Mouse (Mus musculus): ENCODE data around the gene Phtf2. TPM values are rescaled to one million over a fixed set of nuclear protein-coding genes. Genes with fewer than 3 reads are reported as not detected.
"Not testable (repeated sequence)": the region's sequence is repeated elsewhere in the genome, so short reads cannot be mapped to it uniquely, and the experiment has no call there.

The Phtf2 gene
- polyA plus RNA-seq, 1 experiment, result 16.3 TPM

GRCm38 (mm10) chr5:20760368-20761162 is 121.4 kb downstream of the Phtf2 start:
- Histone ChIP-seq H3K27ac (replicated peaks; ENCODE audit: low read depth, low read length) (no peak overlapping the region), H3K4me3 (ENCODE audit: insufficient read depth, low read depth, low read length) (no peak overlapping the region), H3K4me1 (ENCODE audit: control insufficient read depth, insufficient read depth, insufficient read length, low read length) (no peaks in the 10 kb centered on the region)

GRCm38 (mm10) chr5:20759771-20760170 is 122.2 kb downstream of the Phtf2 start:
- H3K27ac ChIP-seq (replicated peaks; ENCODE audit: low read depth, low read length), result no peak overlapping the region
- H3K4me3 ChIP-seq (ENCODE audit: insufficient read depth, low read depth, low read length), result no peak overlapping the region
- no peaks in the 10 kb centered on the region for H3K4me1 ChIP-seq (ENCODE audit: control insufficient read depth, insufficient read depth, insufficient read length, low read length)

GRCm38 (mm10) chr5:20753963-20754362 is 128.0 kb downstream of the Phtf2 start:
- no peak overlapping the region for H3K4me3 ChIP-seq (ENCODE audit: insufficient read depth, low read depth, low read length)
- no peaks in the 10 kb centered on the region for H3K4me1 ChIP-seq (ENCODE audit: control insufficient read depth, insufficient read depth, insufficient read length, low read length)
- no peak overlapping the region for H3K27ac ChIP-seq (replicated peaks; ENCODE audit: low read depth, low read length)

- Histone ChIP-seq H3K4me1 (ENCODE audit: control insufficient read depth, insufficient read depth, insufficient read length, low read length) (no peaks in the 10 kb centered on the region), H3K27ac (replicated peaks; ENCODE audit: low read depth, low read length) (no peak overlapping the region)
Observed at GRCm38 (mm10) chr5:20753096-20753495, 128.8 kb downstream of the Phtf2 start.

GRCm38 (mm10) chr5:20751696-20752095 is 130.2 kb downstream of the Phtf2 start:
- H3K27ac ChIP-seq (replicated peaks; ENCODE audit: low read depth, low read length), result no peak overlapping the region

More at GRCm38 (mm10) chr5:20753096-20753495, 128.8 kb downstream of the Phtf2 start:
- H3K4me3 ChIP-seq (ENCODE audit: insufficient read depth, low read depth, low read length), result no peak overlapping the region

GRCm38 (mm10) chr5:20751000-20751399 is 130.9 kb downstream of the Phtf2 start:
- no peak overlapping the region for H3K4me3 ChIP-seq (ENCODE audit: insufficient read depth, low read depth, low read length)
- no peak overlapping the region for H3K27ac ChIP-seq (replicated peaks; ENCODE audit: low read depth, low read length)
- H3K4me1 ChIP-seq (ENCODE audit: control insufficient read depth, insufficient read depth, insufficient read length, low read length), result no peaks in the 10 kb centered on the region

More at GRCm38 (mm10) chr5:20751696-20752095, 130.2 kb downstream of the Phtf2 start:
- H3K4me3 ChIP-seq (ENCODE audit: insufficient read depth, low read depth, low read length), result no peak overlapping the region
- H3K4me1 ChIP-seq (ENCODE audit: control insufficient read depth, insufficient read depth, insufficient read length, low read length), result no peaks in the 10 kb centered on the region

- Histone ChIP-seq H3K4me1 (ENCODE audit: control insufficient read depth, insufficient read depth, insufficient read length, low read length) (no peaks in the 10 kb centered on the region), H3K4me3 (ENCODE audit: insufficient read depth, low read depth, low read length) (no peak overlapping the region), H3K27ac (replicated peaks; ENCODE audit: low read depth, low read length) (no peak overlapping the region)
Observed at GRCm38 (mm10) chr5:20749535-20749934, 132.4 kb downstream of the Phtf2 start.

GRCm38 (mm10) chr5:20748856-20749255 is 133.1 kb downstream of the Phtf2 start:
- Histone ChIP-seq H3K27ac (replicated peaks; ENCODE audit: low read depth, low read length) (no peak overlapping the region), H3K4me1 (ENCODE audit: control insufficient read depth, insufficient read depth, insufficient read length, low read length) (no peaks in the 10 kb centered on the region), H3K4me3 (ENCODE audit: insufficient read depth, low read depth, low read length) (no peak overlapping the region)

GRCm38 (mm10) chr5:20748142-20748541 is 133.8 kb downstream of the Phtf2 start:
- H3K27ac ChIP-seq (replicated peaks; ENCODE audit: low read depth, low read length), result no peak overlapping the region
- no peaks in the 10 kb centered on the region for H3K4me1 ChIP-seq (ENCODE audit: control insufficient read depth, insufficient read depth, insufficient read length, low read length)
- H3K4me3 ChIP-seq (ENCODE audit: insufficient read depth, low read depth, low read length), result no peak overlapping the region

GRCm38 (mm10) chr5:20741936-20742335 is 140.0 kb downstream of the Phtf2 start:
- Histone ChIP-seq H3K4me1 (ENCODE audit: control insufficient read depth, insufficient read depth, insufficient read length, low read length) (no peaks in the 10 kb centered on the region), H3K4me3 (ENCODE audit: insufficient read depth, low read depth, low read length) (no peak overlapping the region), H3K27ac (replicated peaks; ENCODE audit: low read depth, low read length) (no peak overlapping the region)

- H3K27ac ChIP-seq (replicated peaks; ENCODE audit: low read depth, low read length), result no peak overlapping the region
- H3K4me3 ChIP-seq (ENCODE audit: insufficient read depth, low read depth, low read length), result no peak overlapping the region
- H3K4me1 ChIP-seq (ENCODE audit: control insufficient read depth, insufficient read depth, insufficient read length, low read length), result no peaks in the 10 kb centered on the region
Observed at GRCm38 (mm10) chr5:20741193-20741592, 140.7 kb downstream of the Phtf2 start.

- no peak overlapping the region for H3K4me3 ChIP-seq (ENCODE audit: insufficient read depth, low read depth, low read length)
- H3K4me1 ChIP-seq (ENCODE audit: control insufficient read depth, insufficient read depth, insufficient read length, low read length), result no peaks in the 10 kb centered on the region
- no peak overlapping the region for H3K27ac ChIP-seq (replicated peaks; ENCODE audit: low read depth, low read length)
Observed at GRCm38 (mm10) chr5:20738795-20739194, 143.1 kb downstream of the Phtf2 start.

- not testable (repeated sequence) for H3K4me1 ChIP-seq (ENCODE audit: control insufficient read depth, insufficient read depth, insufficient read length, low read length); H3K27ac ChIP-seq (replicated peaks; ENCODE audit: low read depth, low read length); H3K4me3 ChIP-seq (ENCODE audit: insufficient read depth, low read depth, low read length)
Observed at GRCm38 (mm10) chr5:20723226-20723625, 158.7 kb downstream of the Phtf2 start.

- H3K27ac ChIP-seq (replicated peaks; ENCODE audit: low read depth, low read length), result no peak overlapping the region
- no peak overlapping the region for H3K4me3 ChIP-seq (ENCODE audit: insufficient read depth, low read depth, low read length)
- H3K4me1 ChIP-seq (ENCODE audit: control insufficient read depth, insufficient read depth, insufficient read length, low read length), result peaks cover 3% of the 10 kb centered on the region; the same call in 1 of the 2 replicates
Observed at GRCm38 (mm10) chr5:20720201-20720900, 161.6 kb downstream of the Phtf2 start.

GRCm38 (mm10) chr5:20715980-20716379 is 165.9 kb downstream of the Phtf2 start:
- H3K4me3 ChIP-seq (ENCODE audit: insufficient read depth, low read depth, low read length); H3K27ac ChIP-seq (replicated peaks; ENCODE audit: low read depth, low read length); H3K4me1 ChIP-seq (ENCODE audit: control insufficient read depth, insufficient read depth, insufficient read length, low read length): not testable (repeated sequence)

- H3K27ac ChIP-seq (replicated peaks; ENCODE audit: low read depth, low read length); H3K4me3 ChIP-seq (ENCODE audit: insufficient read depth, low read depth, low read length); H3K4me1 ChIP-seq (ENCODE audit: control insufficient read depth, insufficient read depth, insufficient read length, low read length): not testable (repeated sequence)
Observed at GRCm38 (mm10) chr5:20714619-20715018, 167.3 kb downstream of the Phtf2 start.
